Comparison of ENCODE assay signal across 8 mouse cellular contexts in the genomic region with DNA sequence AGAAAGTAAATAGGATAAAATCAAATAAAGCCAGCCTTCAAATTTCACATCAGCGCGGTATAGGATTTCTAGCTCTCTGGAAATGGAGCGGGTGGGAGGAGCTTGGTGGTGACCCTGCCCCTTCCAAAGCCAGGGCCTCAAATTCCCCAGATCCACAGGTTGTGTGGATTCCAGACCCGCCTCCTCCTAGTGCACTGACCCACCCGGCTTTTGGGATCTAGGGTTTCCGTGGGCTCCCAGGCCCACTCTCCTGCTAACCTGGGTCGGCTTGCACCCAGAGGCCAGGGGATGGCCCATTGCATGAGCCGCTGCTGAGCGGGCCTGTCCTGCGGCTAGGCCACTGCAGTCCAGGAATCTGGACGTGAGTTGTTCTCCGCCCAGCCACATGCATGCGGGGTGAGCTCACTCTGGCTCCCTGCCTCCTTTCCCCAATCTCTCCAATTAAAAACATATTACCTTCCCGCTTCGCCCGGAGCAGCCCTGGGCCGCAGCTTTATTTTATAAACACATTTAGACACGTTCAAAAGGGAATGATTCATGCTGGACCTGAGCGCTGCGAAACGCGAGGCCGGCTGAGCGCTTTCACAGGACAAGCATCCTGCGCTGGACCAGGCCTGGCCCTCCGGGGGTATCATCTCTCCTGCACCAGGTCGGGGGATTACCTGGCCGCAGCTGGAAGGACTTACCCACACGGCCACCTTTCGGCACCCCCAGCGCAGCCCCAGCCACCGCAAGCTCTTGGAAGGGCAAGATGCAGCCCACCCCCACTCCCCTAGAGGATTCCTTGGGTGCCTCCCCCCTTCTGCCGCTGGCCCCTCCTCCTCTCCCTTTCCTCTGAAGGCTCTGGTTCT.
DNase-seq lines count a peak whose midpoint lies in the region; ATAC-seq lines count a peak whose summit lies in the region.

No protein-coding gene starts in this region.

- no peaks in the 10 kb centered on the region for H3K9me3 ChIP-seq in forebrain, embryonic 16.5 days (ENCODE audit: control insufficient read depth, low read length)
- H3K9me3 ChIP-seq in hindbrain, embryonic 10.5 days, result no peaks in the 10 kb centered on the region
- H3K9me3 ChIP-seq in liver, embryonic 11.5 days (ENCODE audit: control insufficient read depth, low read length), result no peaks in the 10 kb centered on the region
- H3K9me3 ChIP-seq in neural tube, embryonic 13.5 days, result no peaks in the 10 kb centered on the region

- 5% methylated on average over 33 of the region's 33 CpGs for WGBS in forebrain, embryonic 16.5 days
- WGBS in hindbrain, embryonic 10.5 days, result 5% methylated on average over 33 of the region's 33 CpGs
- WGBS in liver, embryonic 11.5 days, result 13% methylated on average over 33 of the region's 33 CpGs
- 7% methylated on average over 33 of the region's 33 CpGs for WGBS in neural tube, embryonic 13.5 days

- H3K27ac ChIP-seq in forebrain, embryonic 16.5 days (ENCODE audit: low read length), result no peak overlapping the region
- H3K27ac ChIP-seq in hindbrain, embryonic 10.5 days, result peak overlapping the region; percentile 75
- no peak overlapping the region; the same call in 1 of the 2 replicates for H3K27ac ChIP-seq in liver, embryonic 11.5 days (ENCODE audit: low read depth, low read length)
- no peak overlapping the region for H3K27ac ChIP-seq in neural tube, embryonic 13.5 days (replicated peaks)

- peak; percentile 60 for ATAC-seq in forebrain, embryonic 16.5 days
- 0 out of 2 replicates have a peak, but pooled peaks have one; percentile 29 for ATAC-seq in liver, embryonic 11.5 days (replicated peaks; ENCODE audit: low FRiP score)
- peak; percentile 65 for ATAC-seq in neural tube, embryonic 13.5 days (ENCODE audit: low read depth)

- peak overlapping the region; percentile 31 for H3K4me3 ChIP-seq in forebrain, embryonic 16.5 days (replicated peaks; ENCODE audit: low read length)
- peak overlapping the region; percentile 45 for H3K4me3 ChIP-seq in hindbrain, embryonic 10.5 days
- no peak overlapping the region; the same call in 1 of the 2 replicates for H3K4me3 ChIP-seq in liver, embryonic 11.5 days (ENCODE audit: low read depth, low read length)
- H3K4me3 ChIP-seq in neural tube, embryonic 13.5 days, result peak overlapping the region; percentile 19

- peak overlapping the region; percentile 45 for H3K9ac ChIP-seq in forebrain, embryonic 16.5 days (replicated peaks; ENCODE audit: low read depth, low read length)
- no peak overlapping the region for H3K9ac ChIP-seq in liver, embryonic 11.5 days (ENCODE audit: low read depth, low read length)
- H3K9ac ChIP-seq in neural tube, embryonic 13.5 days, result peak overlapping the region; percentile 54

- H3K27me3 ChIP-seq in forebrain, embryonic 16.5 days (replicated peaks; ENCODE audit: control insufficient read depth, insufficient read depth, low read length), result no peaks in the 10 kb centered on the region
- H3K27me3 ChIP-seq in hindbrain, embryonic 10.5 days (ENCODE audit: insufficient read depth, poor library complexity, severe bottlenecking), result peaks cover 48% of the 10 kb centered on the region
- peaks cover 10% of the 10 kb centered on the region for H3K27me3 ChIP-seq in liver, embryonic 11.5 days (replicated peaks; ENCODE audit: control insufficient read depth, insufficient read depth, low read length)
- H3K27me3 ChIP-seq in neural tube, embryonic 13.5 days, result peaks cover 27% of the 10 kb centered on the region

- H3K36me3 ChIP-seq in forebrain, embryonic 16.5 days (ENCODE audit: control insufficient read depth, insufficient read depth), result no peaks in the 10 kb centered on the region
- H3K36me3 ChIP-seq in hindbrain, embryonic 10.5 days, result no peaks in the 10 kb centered on the region
- no peaks in the 10 kb centered on the region for H3K36me3 ChIP-seq in liver, embryonic 11.5 days (ENCODE audit: control insufficient read depth, insufficient read depth, low read length)
- H3K36me3 ChIP-seq in neural tube, embryonic 13.5 days, result no peaks in the 10 kb centered on the region

- peak; percentile 51 for DNase-seq in adrenal gland, postnatal 14 days
- peak; percentile 60 for DNase-seq in hindbrain, embryonic 10.5 days (ENCODE audit: low spot score)
- peak; percentile 51 for DNase-seq in liver, embryonic 11.5 days (ENCODE audit: low spot score)
- DNase-seq in cerebellum, adult 8-10 months, result no peak
- DNase-seq in spleen, postnatal 4 days (ENCODE audit: low spot score in 2 of 2), result no peak
- no peak for DNase-seq in thymus, postnatal 4 days

- H3K4me1 ChIP-seq in forebrain, embryonic 16.5 days (replicated peaks; ENCODE audit: control insufficient read depth, insufficient read depth, low read length), result peaks cover 11% of the 10 kb centered on the region
- peaks cover 15% of the 10 kb centered on the region for H3K4me1 ChIP-seq in hindbrain, embryonic 10.5 days (replicated peaks)
- 0 out of 2 replicates have a peak, but pooled peaks cover 2% of the 10 kb centered on the region for H3K4me1 ChIP-seq in liver, embryonic 11.5 days (replicated peaks; ENCODE audit: control insufficient read depth, insufficient read depth, low read length)
- peaks cover 15% of the 10 kb centered on the region for H3K4me1 ChIP-seq in neural tube, embryonic 13.5 days (replicated peaks)

- H3K4me2 ChIP-seq in forebrain, embryonic 16.5 days (ENCODE audit: low read length), result peak overlapping the region; percentile 57
- H3K4me2 ChIP-seq in liver, embryonic 11.5 days, result peak overlapping the region; percentile 44
- peak overlapping the region; percentile 53 for H3K4me2 ChIP-seq in neural tube, embryonic 13.5 days

Comparison
In these comparisons a context has a peak if more than half of its experiments do, and no peak if none do; other contexts are left out.
1. DNase-seq: peak in adrenal gland, postnatal 14 days (single experiment), hindbrain, embryonic 10.5 days (single experiment) and liver, embryonic 11.5 days (single experiment); none in cerebellum, adult 8-10 months (single experiment), spleen, postnatal 4 days (0 of 2) and thymus, postnatal 4 days (single experiment).
2. Peak in every context shown above with its lines, with median percentiles within 50 percentile points of each other: ATAC-seq and H3K4me2 ChIP-seq.